Mouse (Mus musculus) hindbrain, postnatal 0 days (tissue): ENCODE measurements at regions not wholly inside any gene's neighbourhood (a gene's known extent, or its start where the extent isn't known, plus 50 kb on each side); places are given as distances from the start of the nearest gene placed in this dataset.

Source experiments
- ATAC-seq: fragments of 200-750 bp; cut with Nextera tagmentation; 2 replicates; pipeline ENCODE4 v1.8.0; 2017; ENCODE audit warnings: mild to moderate bottlenecking, moderate TSS enrichment, moderate library complexity
- DNase-seq: peaks from one replicate; pipeline ENCODE4 v3.0.0-alpha.2; 2015; ENCODE audit warnings: low spot score
- H3K27ac ChIP-seq: fragments of 300-500 bp; sonication (generic); 2 replicates; pipeline ENCODE4 v1.5.1; 2014; ENCODE audit warnings: mild to moderate bottlenecking
- H3K27me3 ChIP-seq: fragments of 300-500 bp; sonication (generic); 2 replicates; pipeline ENCODE4 v1.6.1; 2014; ENCODE audit warnings: low read length, mixed read lengths; ENCODE audit not compliant: insufficient read depth
- H3K36me3 ChIP-seq: fragments of 300-500 bp; sonication (generic); 2 replicates; pipeline ENCODE4 v1.6.1; 2014; ENCODE audit warnings: low read length, mixed read lengths; ENCODE audit not compliant: insufficient read depth
- H3K4me1 ChIP-seq: fragments of 300-500 bp; sonication (generic); 2 replicates; pipeline ENCODE4 v1.6.1; 2014; ENCODE audit warnings: antibody characterized with exemption, low read length, mixed read lengths; ENCODE audit not compliant: insufficient read depth
- H3K4me2 ChIP-seq: fragments of 300-500 bp; sonication (generic); 2 replicates; pipeline ENCODE4 v1.6.1; 2014; ENCODE audit warnings: low read depth, mild to moderate bottlenecking, low read length, moderate library complexity, mixed read lengths
- H3K4me3 ChIP-seq: fragments of 300-500 bp; sonication (generic); 2 replicates; pipeline ENCODE4 v1.5.1; 2014; ENCODE audit warnings: low read length
- H3K9ac ChIP-seq: fragments of 300-500 bp; sonication (generic); replicated peaks from 2 replicates; pipeline ENCODE4 v1.6.1; 2014; ENCODE audit warnings: mild to moderate bottlenecking, low read length, moderate library complexity, mixed read lengths
- H3K9me3 ChIP-seq: fragments of 300-500 bp; sonication (generic); 2 replicates; pipeline ENCODE4 v1.6.1; 2016; ENCODE audit warnings: low read length, mixed read lengths
- CTCF ChIP-seq: IDR thresholded peaks from 2 replicates; pipeline ENCODE4 v1.5.1; 2016; ENCODE audit warnings: antibody characterized with exemption, control low read depth, low read depth
- WGBS: fragments of 180-500 bp; shearing (Covaris S2); extraction: QIAGEN DNeasy Blood & Tissue Kit; methylation state at CpG from one replicate; pipeline ENCODE4 v1.1.7; 2014; 5-methylcytosine and 5-hydroxymethylcytosine counted together

GRCm38 (mm10) chrX:128585496-128586105, 849.2 kb upstream of the Cldn34c4 start:
- no peak overlapping the region for H3K4me2 ChIP-seq
- DNase-seq (no peak), ATAC-seq (no peak)
- no peak overlapping the region for H3K4me3 ChIP-seq
- H3K27ac ChIP-seq: no peak overlapping the region
- H3K9me3 ChIP-seq: no peaks in the 10 kb centered on the region
- TF ChIP-seq CTCF: no peak
- no peaks in the 10 kb centered on the region for H3K36me3 ChIP-seq
- no peaks in the 10 kb centered on the region for H3K27me3 ChIP-seq
- H3K9ac ChIP-seq: no peak overlapping the region
- no peaks in the 10 kb centered on the region for H3K4me1 ChIP-seq
- WGBS: 77% methylated on average over 5 of the region's 5 CpGs

GRCm38 (mm10) chrX:128577402-128577801, 841.0 kb upstream of the Cldn34c4 start:
- Histone ChIP-seq H3K27ac (no peak overlapping the region), H3K4me2 (no peak overlapping the region), H3K9me3 (no peaks in the 10 kb centered on the region), H3K9ac (no peak overlapping the region), H3K4me1 (no peaks in the 10 kb centered on the region), H3K27me3 (no peaks in the 10 kb centered on the region), H3K4me3 (no peak overlapping the region), H3K36me3 (no peaks in the 10 kb centered on the region)
- ATAC-seq (no peak), DNase-seq (no peak)
- 27% methylated on average over 3 of the region's 3 CpGs for WGBS
- no peak for TF ChIP-seq CTCF

- no peaks in the 10 kb centered on the region for H3K27me3 ChIP-seq
- H3K4me3 ChIP-seq: no peak overlapping the region
- H3K36me3 ChIP-seq: no peaks in the 10 kb centered on the region
- H3K4me1 ChIP-seq: no peaks in the 10 kb centered on the region
- DNase-seq (peak; percentile 77), ATAC-seq (0 out of 2 replicates have a peak, but pooled peaks have one; percentile 63)
- H3K4me2 ChIP-seq: no peak overlapping the region
- no peak overlapping the region for H3K27ac ChIP-seq
- H3K9ac ChIP-seq: no peak overlapping the region
- peak; percentile 56 for TF ChIP-seq CTCF
- no peaks in the 10 kb centered on the region for H3K9me3 ChIP-seq
- WGBS: 16% methylated on average over 5 of the region's 5 CpGs
These were observed 840.0 kb upstream of the Cldn34c4 start for GRCm38 (mm10) chrX:128576269-128576871.
